Mouse (Mus musculus): Measurements from ENCODE around the gene Ccdc7b.

DNA sequence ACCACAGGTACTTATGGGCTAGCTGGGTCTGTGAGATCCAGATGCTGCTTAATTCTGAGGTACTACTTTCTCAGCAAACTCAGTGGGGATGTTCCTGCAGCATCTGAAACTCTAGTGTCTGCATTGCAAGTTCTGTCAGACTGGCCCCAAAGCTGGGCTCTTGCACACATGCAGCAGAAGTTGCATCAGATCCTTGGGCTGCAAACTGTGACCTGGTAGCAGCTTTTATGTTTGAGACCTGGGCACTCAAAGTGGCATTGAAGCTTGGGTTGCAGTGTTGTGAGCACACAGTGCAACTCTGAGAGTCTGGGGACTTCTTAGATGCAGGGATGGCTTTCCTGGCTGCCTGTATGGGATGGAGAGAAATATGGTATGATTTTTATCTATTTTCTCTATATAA lies 66.5 kb downstream of the Ccdc7b start:
- no peak for TF ChIP-seq CTCF (IDR thresholded peaks at IDR 0.05)
- no peak for TF ChIP-seq POLR2A (IDR thresholded peaks at IDR 0.05; ENCODE audit: insufficient read depth, low read depth, low read length)

Data from heart, adult 2 months (tissue).